Comparison of ENCODE assay signal across 12 mouse cellular contexts in the genomic region with DNA sequence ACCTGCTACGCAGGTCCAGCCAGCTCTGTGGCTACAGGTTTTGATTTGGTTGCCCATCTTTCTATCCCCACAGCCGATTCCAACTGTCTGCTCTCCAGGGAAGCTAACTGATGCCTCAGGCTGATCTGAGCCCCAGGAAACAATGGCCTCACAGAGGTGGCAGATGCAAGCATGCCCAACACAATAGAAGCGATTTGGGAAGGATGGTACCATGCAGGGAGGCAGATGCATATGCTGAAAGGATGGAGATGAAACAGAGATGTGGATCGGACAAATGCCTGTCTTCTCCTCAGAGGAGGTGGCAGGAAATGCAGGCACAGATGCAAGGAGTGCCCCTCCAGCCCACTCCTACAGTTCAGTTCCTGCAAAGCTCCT. TPM values are rescaled to one million over a fixed set of nuclear protein-coding genes. Genes with fewer than 3 reads are reported as not detected.
A peak's percentile ranks its signal among the peaks of the same experiment; 100 is the strongest.
DNase-seq lines count a peak whose midpoint lies in the region; ATAC-seq lines count a peak whose summit lies in the region.
"Had no signal": no experiment of that assay in that cellular context is flagged by ENCODE, and none has a peak within 500 bp of the region (broad histone marks: within the 10 kb centered on the region; RNA-seq: fewer than 3 reads in every experiment).

No protein-coding gene starts in this region.

- H3K27me3 ChIP-seq in heart, embryonic 11.5 days (ENCODE audit: control insufficient read depth, insufficient read depth, low read length), result 0 out of 2 replicates have a peak, but pooled peaks cover 2% of the 10 kb centered on the region
- peaks cover 19% of the 10 kb centered on the region for H3K27me3 ChIP-seq in hindbrain, embryonic 10.5 days (ENCODE audit: insufficient read depth, poor library complexity, severe bottlenecking)

- no peak overlapping the region; the same call in 1 of the 2 replicates for H3K9ac ChIP-seq in heart, embryonic 11.5 days (ENCODE audit: low read depth, low read length)
- H3K9ac ChIP-seq: liver, embryonic 14.5 days had no signal

- peak overlapping the region; percentile 56; the same call in 1 of the 2 replicates for H3K4me2 ChIP-seq in heart, embryonic 11.5 days

- no peak overlapping the region for H3K4me3 ChIP-seq in heart, embryonic 11.5 days (ENCODE audit: low read depth, low read length)
- H3K4me3 ChIP-seq in hindbrain, embryonic 10.5 days, result peak overlapping the region; percentile 31
- H3K4me3 ChIP-seq: erythroblast, embryonic 14.5 days had no signal

- no peaks in the 10 kb centered on the region for H3K9me3 ChIP-seq in heart, embryonic 11.5 days (replicated peaks; ENCODE audit: control insufficient read depth, low read length)
- H3K9me3 ChIP-seq in hindbrain, embryonic 10.5 days, result no peaks in the 10 kb centered on the region

- no peak overlapping the region for H3K27ac ChIP-seq in heart, embryonic 11.5 days (ENCODE audit: low read depth, low read length)
- peak overlapping the region; percentile 86 for H3K27ac ChIP-seq in hindbrain, embryonic 10.5 days
- H3K27ac ChIP-seq: liver, embryonic 14.5 days had no signal

- 28% methylated on average over 4 of the region's 4 CpGs for WGBS in heart, embryonic 11.5 days (ENCODE audit: insufficient replicate concordance)
- 7% methylated on average over 4 of the region's 4 CpGs for WGBS in hindbrain, embryonic 10.5 days

- H3K36me3 ChIP-seq in heart, embryonic 11.5 days (ENCODE audit: control insufficient read depth, insufficient read depth, low read length), result no peaks in the 10 kb centered on the region
- H3K36me3 ChIP-seq in hindbrain, embryonic 10.5 days, result no peaks in the 10 kb centered on the region

- intact Hi-C loops in heart, postnatal 14 days (cut with DNase I), result no loop called here

- DNase-seq in heart, postnatal 14 days, result no peak
- peak; percentile 87 for DNase-seq in ZHBTc4 (ENCODE audit: low read depth, low spot score)
- DNase-seq in hindbrain, embryonic 10.5 days (ENCODE audit: low spot score), result peak; percentile 45
- DNase-seq in neural tube, embryonic 10.5 days (ENCODE audit: extremely low spot score, low spot score), result peak; percentile 27
- no peak for DNase-seq in T-cell, adult 2 months (ENCODE audit: low spot score)
- DNase-seq in left cerebral cortex, adult 18-20 months (ENCODE audit: low spot score in 2 of 2), result no peak
- DNase-seq: adrenal gland, adult 8-10 months; kidney, adult 18-20 months had no signal

- ATAC-seq in heart, embryonic 11.5 days (replicated peaks; ENCODE audit: insufficient number of reproducible peaks, low FRiP score, low TSS enrichment), result no peak
- ATAC-seq in megakaryocyte, adult 5-6 weeks (ENCODE audit: poor library complexity, severe bottlenecking), result no peak

- peaks cover 42% of the 10 kb centered on the region for H3K4me1 ChIP-seq in heart, embryonic 11.5 days (ENCODE audit: control insufficient read depth, insufficient read depth, low read length)
- H3K4me1 ChIP-seq in hindbrain, embryonic 10.5 days (replicated peaks), result peaks cover 56% of the 10 kb centered on the region

RNA-seq across cellular contexts. Expression of a gene that starts 4.5 kb away (rescaled TPM):
- polyA plus RNA-seq in heart, embryonic 11.5 days (2014; fragmentation: Nextera tagmentation; extraction: Ambion mirVana), result 0.09 TPM in 1 of 2 replicates, not detected in the other
- under 1 TPM; 0.10 to 0.17 TPM for total RNA-seq in heart, postnatal 14 days (2021)
- 0.10 and 0.20 TPM in 2 replicates for polyA plus RNA-seq in hindbrain, embryonic 10.5 days (2016; fragmentation: Nextera tagmentation; extraction: Ambion mirVana)
- total RNA-seq in megakaryocyte, adult 5-6 weeks (2015), result not detected in 2 replicates
- total RNA-seq in megakaryocyte, adult 5-6 weeks (2017), result not detected in 2 replicates
- total RNA-seq in left cerebral cortex, adult 18-20 months (2021), result 1 to 10 TPM; 2.2 to 2.6 TPM

RNA-seq across cellular contexts. Expression of a gene that starts 16.5 kb away (rescaled TPM):
- polyA plus RNA-seq in heart, embryonic 11.5 days (2014; fragmentation: Nextera tagmentation; extraction: Ambion mirVana), result 21.4 and 30.2 TPM in 2 replicates
- total RNA-seq in heart, postnatal 14 days (2021), result 100 to 1,000 TPM; 200 to 237 TPM
- 99.2 and 114 TPM in 2 replicates for polyA plus RNA-seq in hindbrain, embryonic 10.5 days (2016; fragmentation: Nextera tagmentation; extraction: Ambion mirVana)
- total RNA-seq in megakaryocyte, adult 5-6 weeks (2015), result 1.9 and 2.4 TPM in 2 replicates
- total RNA-seq in megakaryocyte, adult 5-6 weeks (2017), result 2.2 and 4.0 TPM in 2 replicates
- 10 to 100 TPM; 50.5 to 61.3 TPM for total RNA-seq in left cerebral cortex, adult 18-20 months (2021)

RNA-seq across cellular contexts. Expression of a gene that starts 53.1 kb away (rescaled TPM):
- 26.3 and 28.0 TPM in 2 replicates for polyA plus RNA-seq in heart, embryonic 11.5 days (2014; fragmentation: Nextera tagmentation; extraction: Ambion mirVana)
- 10 to 100 TPM; 15.5 to 16.3 TPM for total RNA-seq in heart, postnatal 14 days (2021)
- 36.8 and 38.8 TPM in 2 replicates for polyA plus RNA-seq in hindbrain, embryonic 10.5 days (2016; fragmentation: Nextera tagmentation; extraction: Ambion mirVana)
- 4.4 and 5.8 TPM in 2 replicates for total RNA-seq in megakaryocyte, adult 5-6 weeks (2015)
- 5.1 TPM in 2 replicates for total RNA-seq in megakaryocyte, adult 5-6 weeks (2017)
- 10 to 100 TPM; 27.7 to 29.4 TPM for total RNA-seq in left cerebral cortex, adult 18-20 months (2021)

Comparison
In these comparisons a context has a peak if more than half of its experiments do, and no peak if none do; other contexts are left out.
1. DNase-seq: peak in ZHBTc4 (single experiment), hindbrain, embryonic 10.5 days (single experiment) and neural tube, embryonic 10.5 days (single experiment); none in heart, postnatal 14 days (0 of 2), T-cell, adult 2 months (single experiment) and left cerebral cortex, adult 18-20 months (0 of 2).
2. RNA of a gene that starts 16.5 kb away (total RNA-seq): 200 to 237 TPM in heart, postnatal 14 days and 50.5 to 61.3 TPM in left cerebral cortex, adult 18-20 months; 1.9 to 4.0 TPM in megakaryocyte, adult 5-6 weeks; every median in the first group is over 10 times any median in the second.